Mouse (Mus musculus) forebrain, embryonic 14.5 days (tissue): ENCODE measurements around the gene Obscn. TPM values are rescaled to one million over a fixed set of nuclear protein-coding genes. Genes with fewer than 3 reads are reported as not detected.

Experiments used
- microRNA-seq: library from miRNA; unstranded; fragments of <30 nt; microRNA quantifications from one replicate; pipeline ENCODE4, GENCODE M21; 2016
- polyA plus RNA-seq: library from polyadenylated mRNA; unstranded; fragments of >200 nt; fragmentation: Nextera tagmentation; extraction: Ambion mirVana; gene quantifications from 2 replicates; pipeline ENCODE4 v1.2.1, GENCODE M21; 2014

The Obscn gene
- polyA plus RNA-seq, 1 experiment from 2014 or later: 0.05 TPM

Small RNAs within 50 kb of the gene (microRNA-seq; reads per million reads assigned to microRNA genes)
- gene Gm44313: not detected

Other genes starting within 250 kb of the Obscn start
- gene Zfp39, start 232.2 kb downstream of the Obscn start, polyA plus RNA-seq: 5.5 and 6.7 TPM in 2 replicates
- not detected in 2 replicates for gene Btnl10, start 218.5 kb downstream of the Obscn start, polyA plus RNA-seq
- 457 and 463 TPM in 2 replicates for gene Rnf187, start 197.5 kb downstream of the Obscn start, polyA plus RNA-seq
- gene Hist3h2ba, start 187.5 kb downstream of the Obscn start, polyA plus RNA-seq: 279 and 359 TPM in 2 replicates
- gene Hist3h2a, start 181.7 kb downstream of the Obscn start, polyA plus RNA-seq: 149 and 151 TPM in 2 replicates
- 1.3 and 1.9 TPM in 2 replicates for gene Trim17, start 181.7 kb downstream of the Obscn start, polyA plus RNA-seq
- gene Trim11, start 158.3 kb downstream of the Obscn start, polyA plus RNA-seq: 20.7 and 24.0 TPM in 2 replicates
- 3.3 and 3.7 TPM in 2 replicates for gene Iba57, start 27.3 kb upstream of the Obscn start, polyA plus RNA-seq
- 0.10 TPM in 1 of 2 replicates, not detected in the other for gene Gjc2, start 46.8 kb upstream of the Obscn start, polyA plus RNA-seq
- 198 and 199 TPM in 2 replicates for gene Guk1, start 55.8 kb upstream of the Obscn start, polyA plus RNA-seq
- gene Mrpl55, start 66.1 kb upstream of the Obscn start, polyA plus RNA-seq: 109 and 119 TPM in 2 replicates
- gene 2310033P09Rik, start 71.9 kb upstream of the Obscn start, polyA plus RNA-seq: 27.7 and 30.5 TPM in 2 replicates
- 666 and 687 TPM in 2 replicates for gene Arf1, start 91.9 kb upstream of the Obscn start, polyA plus RNA-seq
- gene Wnt3a, start 154.3 kb upstream of the Obscn start, polyA plus RNA-seq: 0.61 and 1.1 TPM in 2 replicates
- gene Wnt9a, start 170.5 kb upstream of the Obscn start, polyA plus RNA-seq: 1.4 and 1.6 TPM in 2 replicates
- not detected in 2 replicates for gene Prss38, start 239.3 kb upstream of the Obscn start, polyA plus RNA-seq